In genomic region chr7:127498407-127498806, GRCm38 (mm10) we compare ENCODE assay signal across 8 mouse cellular contexts. TPM values are rescaled to one million over a fixed set of nuclear protein-coding genes. Genes with fewer than 3 reads are reported as not detected.
A peak's percentile ranks its signal among the peaks of the same experiment; 100 is the strongest.
DNase-seq lines count a peak whose midpoint lies in the region; TF ChIP-seq lines count a peak whose summit lies in the region.

No protein-coding gene starts in this region.

- H3K9ac ChIP-seq in heart, adult 2 months (ENCODE audit: low read depth, low read length), result no peak overlapping the region

- no peaks in the 10 kb centered on the region for H3K79me2 ChIP-seq in heart, adult 2 months (replicated peaks; ENCODE audit: control insufficient read depth, insufficient read depth, low read length)

- intact Hi-C loops in heart, adult 2 months (cut with DNase I), result loop anchor here (1.0 kb wide), 1 partner anchor 136 kb away; no protein-coding TSS in a partner anchor
- intact Hi-C loops in heart, postnatal 25 days (cut with DNase I), result loop anchor here (1.0 to 5.0 kb wide), 2 partner anchors 136 to 191 kb away; no protein-coding TSS in a partner anchor

- H3K36me3 ChIP-seq in heart, adult 2 months (ENCODE audit: control insufficient read depth, insufficient read depth, low read length), result no peaks in the 10 kb centered on the region

- DNase-seq in heart, adult 2 months, result peak in 1 of 2 experiments; percentile 29
- DNase-seq in heart, postnatal 25 days (ENCODE audit: low spot score), result no peak
- peak; percentile 66 for DNase-seq in CD4-positive helper T cell, adult 2 months (ENCODE audit: low read depth, low spot score)
- DNase-seq in T-cell, adult 2 months (ENCODE audit: low spot score), result peak; percentile 61
- DNase-seq in kidney, postnatal 10 days, result peak; percentile 71
- DNase-seq in retina, embryonic 14.5 days (ENCODE audit: low spot score), result peak; percentile 73
- no peak for DNase-seq in frontal cortex, postnatal 10 days (ENCODE audit: low spot score in 2 of 2)
- DNase-seq in cerebellum, adult 11-12 months, result no peak

- no peaks in the 10 kb centered on the region for H3K27me3 ChIP-seq in heart, adult 2 months (ENCODE audit: control insufficient read depth, insufficient read depth, low read length)

- H3K4me3 ChIP-seq in heart, adult 2 months, result no peak overlapping the region

- H3K4me1 ChIP-seq in heart, adult 2 months (ENCODE audit: control insufficient read depth, insufficient read depth, low read length), result no peaks in the 10 kb centered on the region

- 34% methylated on average over 3 of the region's 3 CpGs for WGBS in heart, adult 2 months

- H3K27ac ChIP-seq in heart, adult 2 months, result no peak overlapping the region

- peak; percentile 80 for TF ChIP-seq CTCF in heart, adult 2 months (IDR thresholded peaks at IDR 0.05)

- no peak for TF ChIP-seq POLR2A in heart, adult 2 months (IDR thresholded peaks at IDR 0.05; ENCODE audit: insufficient read depth, low read depth, low read length)

- TF ChIP-seq EP300 in heart, adult 2 months (IDR thresholded peaks at IDR 0.05; ENCODE audit: insufficient read depth, low read depth, low read length), result no peak

RNA-seq across cellular contexts. Expression of gene Srcap, which starts 13.4 kb away (rescaled TPM):
- 10 to 100 TPM; 53.1 to 55.8 TPM for total RNA-seq in heart, adult 2 months (2021)
- polyA plus RNA-seq in heart, adult 2 months (2012; rRNA removed), result 15.3 and 16.7 TPM in 2 replicates
- 10 to 100 TPM; 54.4 to 58.7 TPM for total RNA-seq in heart, postnatal 25 days (2021)

RNA-seq across cellular contexts. Expression of gene Fbrs, which starts 19.4 kb away (rescaled TPM):
- total RNA-seq in heart, adult 2 months (2021), result 10 to 100 TPM; 31.2 to 33.9 TPM
- polyA plus RNA-seq in heart, adult 2 months (2012; rRNA removed), result 13.4 and 16.4 TPM in 2 replicates
- total RNA-seq in heart, postnatal 25 days (2021), result 10 to 100 TPM; 32.9 to 34.0 TPM

RNA-seq across cellular contexts. Expression of gene Gm42715, which starts 21.0 kb away (rescaled TPM):
- 1 to 10 TPM; 7.8 to 8.2 TPM for total RNA-seq in heart, adult 2 months (2021)
- polyA plus RNA-seq in heart, adult 2 months (2012; rRNA removed), result 7.9 and 9.3 TPM in 2 replicates
- 10 to 100 TPM in 1 of 2 experiments, 1 to 10 TPM in 1; 10.0 to 10.1 TPM for total RNA-seq in heart, postnatal 25 days (2021)

RNA-seq across cellular contexts. Expression of gene Prr14, which starts 39.0 kb away (rescaled TPM):
- total RNA-seq in heart, adult 2 months (2021), result 10 to 100 TPM; 23.1 to 28.0 TPM
- polyA plus RNA-seq in heart, adult 2 months (2012; rRNA removed), result 45.6 and 61.6 TPM in 2 replicates
- 10 to 100 TPM; 26.0 to 26.3 TPM for total RNA-seq in heart, postnatal 25 days (2021)

RNA-seq across cellular contexts. Expression of gene Zfp689, which starts 49.4 kb away (rescaled TPM):
- total RNA-seq in heart, adult 2 months (2021), result 1 to 10 TPM in 1 of 2 experiments, under 1 TPM in 1; 0.93 to 1.5 TPM
- polyA plus RNA-seq in heart, adult 2 months (2012; rRNA removed), result 1.8 and 2.0 TPM in 2 replicates
- total RNA-seq in heart, postnatal 25 days (2021), result 1 to 10 TPM; 1.7 to 1.9 TPM

Comparison
In these comparisons a context has a peak if more than half of its experiments do, and no peak if none do; other contexts are left out.
1. DNase-seq: peak in CD4-positive helper T cell, adult 2 months (single experiment), T-cell, adult 2 months (single experiment), kidney, postnatal 10 days (single experiment) and retina, embryonic 14.5 days (single experiment); none in heart, postnatal 25 days (single experiment), frontal cortex, postnatal 10 days (0 of 2) and cerebellum, adult 11-12 months (single experiment).